Mouse (Mus musculus) retina, postnatal 7 days (tissue): ENCODE results near the gene Cnr2.

Experiments used
- DNase-seq: peaks from one replicate; pipeline ENCODE4 v3.0.0-alpha.2; 2012; ENCODE audit warnings: low read depth, low spot score

Cnr2 gene

GRCm38 (mm10) chr4:135895071-135895571 is at the start of gene Cnr2:
Gene Cnr2 (plus strand): TSS chr4:135895394.
- DNase-seq = no peak

- DNase-seq = no peak
Observed at GRCm38 (mm10) chr4:135847581-135847980, 47.6 kb upstream of the Cnr2 start.

- DNase-seq = no peak
Observed at GRCm38 (mm10) chr4:135850411-135851095, 44.6 kb upstream of the Cnr2 start.

- no peak for DNase-seq
Observed at GRCm38 (mm10) chr4:135851942-135852341, 43.3 kb upstream of the Cnr2 start.

- no peak for DNase-seq
Observed at GRCm38 (mm10) chr4:135853987-135854546, 41.1 kb upstream of the Cnr2 start.

GRCm38 (mm10) chr4:135854630-135855029 is 40.6 kb upstream of the Cnr2 start:
- no peak for DNase-seq

- DNase-seq = no peak
Observed at GRCm38 (mm10) chr4:135855080-135855479, 40.1 kb upstream of the Cnr2 start.

- peak; percentile 95 for DNase-seq
Observed at GRCm38 (mm10) chr4:135855536-135856222, 39.5 kb upstream of the Cnr2 start, which contains the start of gene Srsf10. Gene Srsf10 (plus strand): TSS chr4:135855747.

- DNase-seq = no peak
Observed at GRCm38 (mm10) chr4:135856223-135857091, 38.7 kb upstream of the Cnr2 start.

- DNase-seq = no peak
Observed at GRCm38 (mm10) chr4:135857597-135858186, 37.5 kb upstream of the Cnr2 start.

- DNase-seq = no peak
Observed at GRCm38 (mm10) chr4:135868996-135869395, 26.2 kb upstream of the Cnr2 start.

- DNase-seq = no peak
Observed at GRCm38 (mm10) chr4:135870227-135871023, 24.8 kb upstream of the Cnr2 start.

GRCm38 (mm10) chr4:135872015-135872414 is 23.2 kb upstream of the Cnr2 start:
- DNase-seq = no peak

- no peak for DNase-seq
Observed at GRCm38 (mm10) chr4:135872589-135873391, 22.4 kb upstream of the Cnr2 start.

- peak; percentile 88 for DNase-seq
Observed at GRCm38 (mm10) chr4:135873526-135874202, 21.5 kb upstream of the Cnr2 start, which contains the start of gene Pnrc2. Gene Pnrc2 (minus strand): TSS chr4:135873850.

GRCm38 (mm10) chr4:135874564-135875535 is 20.3 kb upstream of the Cnr2 start:
- DNase-seq = no peak

GRCm38 (mm10) chr4:135875546-135875945 is 19.6 kb upstream of the Cnr2 start:
- no peak for DNase-seq
